Mouse (Mus musculus): ENCODE results near the gene Cdc25b. TPM values are rescaled to one million over a fixed set of nuclear protein-coding genes. Genes with fewer than 3 reads are reported as not detected.
A peak's percentile ranks its signal among the peaks of the same experiment; 100 is the strongest.

Cdc25b gene
- polyA plus RNA-seq, 1 experiment from 2014 or later, result 77.7 TPM

- H3K4me2 ChIP-seq (ENCODE audit: low read depth, low read length), result no peak overlapping the region
- WGBS (ENCODE audit: insufficient replicate concordance), result 96% methylated on average over 8 of the region's 8 CpGs
- no peak overlapping the region for H3K27ac ChIP-seq (ENCODE audit: low read depth)
- no peak for TF ChIP-seq EP300 (IDR thresholded peaks at IDR 0.05; ENCODE audit: low read depth)
- TF ChIP-seq CTCF (IDR thresholded peaks at IDR 0.05; ENCODE audit: low read depth), result no peak
- H3K36me3 ChIP-seq (replicated peaks; ENCODE audit: insufficient read depth, low read length), result peaks cover 69% of the 10 kb centered on the region
- H3K9ac ChIP-seq (replicated peaks), result no peak overlapping the region
- H3K27me3 ChIP-seq (ENCODE audit: insufficient read depth, low read length), result no peaks in the 10 kb centered on the region
- no peak for DNase-seq
- peaks cover 11% of the 10 kb centered on the region for H3K4me1 ChIP-seq (ENCODE audit: insufficient read depth)
- no peaks in the 10 kb centered on the region for H3K9me3 ChIP-seq (ENCODE audit: low read length)
- no peak for ATAC-seq
- H3K4me3 ChIP-seq (ENCODE audit: low read depth, low read length), result no peak overlapping the region
Measured at GRCm38 (mm10) chr2:131147043-131147365, 39.7 kb upstream of the Cdc25b start.

GRCm38 (mm10) chr2:131148353-131149253 lies 38.1 kb upstream of the Cdc25b start:
- Histone ChIP-seq H3K27me3 (ENCODE audit: insufficient read depth, low read length) (no peaks in the 10 kb centered on the region), H3K27ac (ENCODE audit: low read depth) (no peak overlapping the region), H3K9me3 (ENCODE audit: low read length) (no peaks in the 10 kb centered on the region), H3K4me1 (ENCODE audit: insufficient read depth) (peaks cover 9% of the 10 kb centered on the region), H3K4me2 (ENCODE audit: low read depth, low read length) (no peak overlapping the region), H3K36me3 (replicated peaks; ENCODE audit: insufficient read depth, low read length) (peaks cover 74% of the 10 kb centered on the region), H3K4me3 (ENCODE audit: low read depth, low read length) (no peak overlapping the region), H3K9ac (replicated peaks) (no peak overlapping the region)
- ATAC-seq (no peak), DNase-seq (no peak)
- WGBS (ENCODE audit: insufficient replicate concordance), result 85% methylated on average over 8 of the region's 8 CpGs
- TF ChIP-seq CTCF (IDR thresholded peaks at IDR 0.05; ENCODE audit: low read depth), result no peak
- no peak for TF ChIP-seq EP300 (IDR thresholded peaks at IDR 0.05; ENCODE audit: low read depth)

GRCm38 (mm10) chr2:131149254-131149578 lies 37.5 kb upstream of the Cdc25b start:
- TF ChIP-seq CTCF (IDR thresholded peaks at IDR 0.05; ENCODE audit: low read depth), result no peak
- no peak for TF ChIP-seq EP300 (IDR thresholded peaks at IDR 0.05; ENCODE audit: low read depth)
- H3K4me2 ChIP-seq (ENCODE audit: low read depth, low read length), result no peak overlapping the region
- H3K4me3 ChIP-seq (ENCODE audit: low read depth, low read length), result no peak overlapping the region
- H3K27ac ChIP-seq (ENCODE audit: low read depth), result no peak overlapping the region
- 93% methylated on average over 3 of the region's 3 CpGs for WGBS (ENCODE audit: insufficient replicate concordance)
- no peak for ATAC-seq
- no peak for DNase-seq
- H3K9ac ChIP-seq (replicated peaks), result no peak overlapping the region
- peaks cover 9% of the 10 kb centered on the region for H3K4me1 ChIP-seq (ENCODE audit: insufficient read depth)
- no peaks in the 10 kb centered on the region for H3K27me3 ChIP-seq (ENCODE audit: insufficient read depth, low read length)
- H3K36me3 ChIP-seq (replicated peaks; ENCODE audit: insufficient read depth, low read length), result peaks cover 73% of the 10 kb centered on the region
- no peaks in the 10 kb centered on the region for H3K9me3 ChIP-seq (ENCODE audit: low read length)

- Histone ChIP-seq H3K4me1 (ENCODE audit: insufficient read depth) (peaks cover 13% of the 10 kb centered on the region), H3K27me3 (ENCODE audit: insufficient read depth, low read length) (no peaks in the 10 kb centered on the region), H3K4me2 (ENCODE audit: low read depth, low read length) (no peak overlapping the region), H3K9ac (replicated peaks) (no peak overlapping the region), H3K27ac (ENCODE audit: low read depth) (peak overlapping the region; percentile 41), H3K36me3 (replicated peaks; ENCODE audit: insufficient read depth, low read length) (peaks cover 48% of the 10 kb centered on the region), H3K9me3 (ENCODE audit: low read length) (no peaks in the 10 kb centered on the region), H3K4me3 (ENCODE audit: low read depth, low read length) (no peak overlapping the region)
- peak; percentile 47 for DNase-seq
- WGBS (ENCODE audit: insufficient replicate concordance), result 71% methylated on average over 7 of the region's 7 CpGs
- TF ChIP-seq CTCF (IDR thresholded peaks at IDR 0.05; ENCODE audit: low read depth) (no peak), EP300 (IDR thresholded peaks at IDR 0.05; ENCODE audit: low read depth) (peak; percentile 87)
- peak; percentile 94 for ATAC-seq
Measured at GRCm38 (mm10) chr2:131152166-131152730, 34.5 kb upstream of the Cdc25b start.

DNA sequence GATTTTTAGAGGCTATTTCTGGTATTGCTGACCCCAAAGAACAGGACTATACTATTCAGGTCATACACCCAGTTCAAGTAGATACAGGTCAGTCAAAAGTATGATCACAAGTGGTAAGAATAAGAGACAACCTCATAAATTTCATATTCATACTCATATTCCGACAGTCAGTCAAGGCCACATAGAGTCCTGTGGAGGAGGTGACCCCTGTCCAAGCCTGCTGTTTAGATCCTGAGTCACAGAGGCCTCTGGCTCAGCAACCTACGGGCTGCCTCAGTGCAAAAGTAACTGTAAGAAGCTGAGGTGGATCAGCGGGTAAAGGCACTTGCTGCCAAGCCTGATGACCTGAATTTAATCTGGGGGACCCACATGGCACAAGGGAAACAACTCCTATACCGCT lies 32.7 kb upstream of the Cdc25b start:
- H3K9ac ChIP-seq (replicated peaks), result no peak overlapping the region
- no peaks in the 10 kb centered on the region for H3K9me3 ChIP-seq (ENCODE audit: low read length)
- no peak overlapping the region for H3K4me3 ChIP-seq (ENCODE audit: low read depth, low read length)
- peaks cover 23% of the 10 kb centered on the region for H3K4me1 ChIP-seq (ENCODE audit: insufficient read depth)
- ATAC-seq (no peak), DNase-seq (no peak)
- H3K27me3 ChIP-seq (ENCODE audit: insufficient read depth, low read length), result no peaks in the 10 kb centered on the region
- H3K27ac ChIP-seq (ENCODE audit: low read depth), result no peak overlapping the region
- TF ChIP-seq EP300 (IDR thresholded peaks at IDR 0.05; ENCODE audit: low read depth), result no peak
- TF ChIP-seq CTCF (IDR thresholded peaks at IDR 0.05; ENCODE audit: low read depth), result no peak
- H3K4me2 ChIP-seq (ENCODE audit: low read depth, low read length), result no peak overlapping the region
- peaks cover 31% of the 10 kb centered on the region for H3K36me3 ChIP-seq (replicated peaks; ENCODE audit: insufficient read depth, low read length)
- 89% methylated on average over 4 of the region's 4 CpGs for WGBS (ENCODE audit: insufficient replicate concordance)

GRCm38 (mm10) chr2:131156987-131157386 lies 29.8 kb upstream of the Cdc25b start:
- Histone ChIP-seq H3K9ac (replicated peaks) (no peak overlapping the region), H3K27ac (ENCODE audit: low read depth) (no peak overlapping the region), H3K36me3 (replicated peaks; ENCODE audit: insufficient read depth, low read length) (peaks cover 9% of the 10 kb centered on the region), H3K4me2 (ENCODE audit: low read depth, low read length) (peak overlapping the region; percentile 93), H3K27me3 (ENCODE audit: insufficient read depth, low read length) (no peaks in the 10 kb centered on the region), H3K4me3 (ENCODE audit: low read depth, low read length) (no peak overlapping the region), H3K4me1 (ENCODE audit: insufficient read depth) (peaks cover 29% of the 10 kb centered on the region), H3K9me3 (ENCODE audit: low read length) (no peaks in the 10 kb centered on the region)
- ATAC-seq (no peak), DNase-seq (no peak)
- 80% methylated on average over 7 of the region's 7 CpGs for WGBS (ENCODE audit: insufficient replicate concordance)
- TF ChIP-seq CTCF (IDR thresholded peaks at IDR 0.05; ENCODE audit: low read depth) (no peak), EP300 (IDR thresholded peaks at IDR 0.05; ENCODE audit: low read depth) (no peak)
